Mouse (Mus musculus) liver, embryonic 11.5 days (tissue): Measurements from ENCODE around the gene Eif3f. TPM values are rescaled to one million over a fixed set of nuclear protein-coding genes. Genes with fewer than 3 reads are reported as not detected.

Experiments
- ATAC-seq: fragments of 200-750 bp; cut with Nextera tagmentation; replicated peaks from 2 replicates; pipeline ENCODE4 v1.8.0; 2017; ENCODE audit warnings: moderate number of reproducible peaks, mild to moderate bottlenecking, moderate TSS enrichment, moderate library complexity; ENCODE audit not compliant: low FRiP score
- DNase-seq: peaks from one replicate; pipeline ENCODE4 v3.0.0-alpha.2; 2017; ENCODE audit warnings: low spot score
- H3K27ac ChIP-seq: fragments of 300-500 bp; sonication (generic); 2 replicates; pipeline ENCODE4 v1.5.1; 2014; ENCODE audit warnings: mild to moderate bottlenecking, low read depth, low read length, control low read depth
- H3K27me3 ChIP-seq: fragments of 300-500 bp; sonication (generic); replicated peaks from 2 replicates; pipeline ENCODE4 v1.6.1; 2014; ENCODE audit warnings: low read length, mixed read lengths; ENCODE audit not compliant: control insufficient read depth, insufficient read depth
- H3K36me3 ChIP-seq: fragments of 300-500 bp; sonication (generic); 2 replicates; pipeline ENCODE4 v1.6.1; 2014; ENCODE audit warnings: mild to moderate bottlenecking, low read length, moderate library complexity, mixed read lengths; ENCODE audit not compliant: control insufficient read depth, insufficient read depth
- H3K4me1 ChIP-seq: fragments of 300-500 bp; sonication (generic); replicated peaks from 2 replicates; pipeline ENCODE4 v1.6.1; 2014; ENCODE audit warnings: low read length, mixed read lengths; ENCODE audit not compliant: control insufficient read depth, insufficient read depth
- H3K4me2 ChIP-seq: fragments of 300-500 bp; sonication (generic); 2 replicates; pipeline ENCODE4 v1.6.1; 2014; ENCODE audit warnings: mild to moderate bottlenecking, control low read depth, moderate library complexity
- H3K4me3 ChIP-seq: fragments of 300-500 bp; sonication (generic); 2 replicates; pipeline ENCODE4 v1.5.1; 2014; ENCODE audit warnings: low read depth, low read length, control low read depth
- H3K9ac ChIP-seq: fragments of 300-500 bp; sonication (generic); 2 replicates; pipeline ENCODE4 v1.6.1; 2014; ENCODE audit warnings: low read depth, low read length, control low read depth
- H3K9me3 ChIP-seq: fragments of 300-500 bp; sonication (generic); 2 replicates; pipeline ENCODE4 v1.6.1; 2016; ENCODE audit warnings: low read length, inconsistent platforms, mixed read lengths; ENCODE audit not compliant: control insufficient read depth
- WGBS: fragments of 180-500 bp; shearing (Covaris S2); extraction: QIAGEN DNeasy Blood & Tissue Kit; methylation state at CpG from one replicate; pipeline ENCODE4 v1.1.7; 2014; 5-methylcytosine and 5-hydroxymethylcytosine counted together
- polyA plus RNA-seq: library from polyadenylated mRNA; unstranded; fragments of >200 nt; fragmentation: Nextera tagmentation; extraction: Ambion mirVana; gene quantifications from 2 replicates; pipeline ENCODE4 v1.2.1, GENCODE M21; 2014

The Eif3f gene
- 82.8 and 87.8 TPM in 2 replicates for polyA plus RNA-seq

DNA sequence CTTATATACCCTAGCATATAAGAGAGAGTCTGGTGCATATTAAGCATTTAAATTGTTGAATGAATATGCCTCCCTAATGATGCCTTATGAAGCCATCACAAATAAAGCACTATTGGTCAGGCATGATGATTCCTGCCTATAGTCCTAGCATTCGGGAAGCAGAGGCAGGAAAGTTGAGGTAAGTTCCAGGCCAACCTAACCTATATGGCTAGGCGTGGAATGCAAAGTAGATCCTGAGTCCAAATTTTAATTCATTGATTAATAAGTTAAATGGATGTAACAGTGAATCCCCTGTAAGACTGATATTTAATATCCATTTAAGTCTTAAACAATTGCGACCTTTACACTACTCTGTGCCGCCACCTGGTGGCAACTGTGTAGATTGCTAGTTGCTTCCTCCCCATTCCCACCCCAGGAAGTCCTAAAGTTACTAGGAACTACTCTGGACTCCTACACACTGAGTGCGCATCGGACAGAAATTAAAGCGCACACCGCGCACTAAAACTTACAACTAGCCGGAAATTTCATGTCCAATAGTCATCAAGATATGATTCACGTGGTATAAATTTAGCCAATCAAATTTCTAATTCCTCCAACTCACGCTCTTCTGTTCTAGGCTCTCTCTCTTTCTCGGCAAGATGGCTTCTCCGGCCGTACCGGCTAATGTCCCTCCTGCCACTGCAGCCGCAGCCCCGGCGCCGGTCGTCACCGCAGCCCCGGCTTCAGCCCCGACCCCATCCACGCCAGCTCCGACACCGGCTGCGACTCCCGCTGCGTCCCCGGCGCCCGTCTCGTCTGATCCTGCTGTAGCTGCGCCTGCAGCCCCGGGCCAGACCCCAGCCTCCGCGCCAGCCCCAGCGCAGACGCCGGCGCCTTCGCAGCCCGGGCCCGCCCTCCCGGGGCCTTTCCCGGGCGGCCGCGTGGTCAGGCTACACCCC, at the start of gene Eif3f:
Gene Eif3f, plus strand, starts transcription at position 624 of the 938 bp plus-strand sequence.
- H3K9me3 ChIP-seq: no peaks in the 10 kb centered on the region
- H3K4me2 ChIP-seq: peak within 1 kb of the TSS; percentile 71
- peak within 1 kb of the TSS; percentile 52; the same call in 1 of the 2 replicates for H3K27ac ChIP-seq
- H3K4me3 ChIP-seq: peak within 1 kb of the TSS; percentile 86
- WGBS: 3% methylated on average over 50 of the region's 50 CpGs
- H3K27me3 ChIP-seq: no peaks in the 10 kb centered on the region
- peak; percentile 95 for ATAC-seq
- peak within 1 kb of the TSS; percentile 90 for H3K9ac ChIP-seq
- peak; percentile 78 for DNase-seq
- peaks cover 7% of the 10 kb centered on the region for H3K4me1 ChIP-seq
- H3K36me3 ChIP-seq: peaks cover 22% of the 10 kb centered on the region

DNA sequence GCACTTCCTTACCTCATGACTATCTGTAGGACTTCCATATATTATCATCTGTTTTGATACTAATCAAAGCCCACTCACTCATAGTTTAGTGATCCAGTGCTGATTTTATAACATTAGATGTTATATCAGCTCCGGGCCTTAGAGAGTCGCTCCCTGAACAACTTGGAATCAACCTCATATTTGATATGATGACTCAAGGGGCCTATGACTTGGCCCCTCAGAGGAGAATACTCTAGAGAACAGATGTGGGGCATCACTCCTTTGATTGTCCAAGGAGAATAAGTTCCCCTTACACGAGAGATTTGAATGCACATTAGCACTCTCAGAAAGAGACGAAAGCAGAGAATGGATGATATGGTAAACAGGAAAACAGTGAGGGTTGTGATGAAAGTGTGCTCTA, 49.3 kb upstream of the Eif3f start, which contains the start of gene Olfr518:
Gene Olfr518, minus strand, starts transcription at position 101 of the 400 bp plus-strand sequence.
- no peaks in the 10 kb centered on the region for H3K9me3 ChIP-seq
- DNase-seq (no peak), ATAC-seq (no peak)
- no peak within 1 kb of the TSS for H3K27ac ChIP-seq
- no peak within 1 kb of the TSS for H3K4me3 ChIP-seq
- no peak within 1 kb of the TSS for H3K4me2 ChIP-seq
- no peaks in the 10 kb centered on the region for H3K27me3 ChIP-seq
- H3K36me3 ChIP-seq: no peaks in the 10 kb centered on the region
- 76% methylated on average over 4 of the region's 4 CpGs for WGBS
- H3K4me1 ChIP-seq: no peaks in the 10 kb centered on the region
- no peak within 1 kb of the TSS for H3K9ac ChIP-seq

- no peak for DNase-seq
- Histone ChIP-seq H3K4me1 (no peaks in the 10 kb centered on the region), H3K27ac (no peak within 1 kb of the TSS), H3K27me3 (no peaks in the 10 kb centered on the region), H3K4me2 (no peak within 1 kb of the TSS), H3K4me3 (no peak within 1 kb of the TSS), H3K9me3 (no peaks in the 10 kb centered on the region), H3K36me3 (no peaks in the 10 kb centered on the region), H3K9ac (no peak within 1 kb of the TSS)
- WGBS: 86% methylated on average over 5 of the region's 5 CpGs
- no peak for ATAC-seq
Measured at GRCm38 (mm10) chr7:108894320-108894719, 39.9 kb upstream of the Eif3f start, which contains the start of gene Olfr519. TSS of gene Olfr519 (minus strand) at chr7:108894420.

GRCm38 (mm10) chr7:108903969-108904368, 30.2 kb upstream of the Eif3f start:
- Histone ChIP-seq H3K27me3 (no peaks in the 10 kb centered on the region), H3K27ac (no peak overlapping the region), H3K4me3 (no peak overlapping the region), H3K9me3 (no peaks in the 10 kb centered on the region), H3K36me3 (no peaks in the 10 kb centered on the region), H3K4me1 (no peaks in the 10 kb centered on the region), H3K9ac (no peak overlapping the region), H3K4me2 (no peak overlapping the region)
- DNase-seq (no peak), ATAC-seq (no peak)
- 71% methylated on average over 2 of the region's 2 CpGs for WGBS

DNA sequence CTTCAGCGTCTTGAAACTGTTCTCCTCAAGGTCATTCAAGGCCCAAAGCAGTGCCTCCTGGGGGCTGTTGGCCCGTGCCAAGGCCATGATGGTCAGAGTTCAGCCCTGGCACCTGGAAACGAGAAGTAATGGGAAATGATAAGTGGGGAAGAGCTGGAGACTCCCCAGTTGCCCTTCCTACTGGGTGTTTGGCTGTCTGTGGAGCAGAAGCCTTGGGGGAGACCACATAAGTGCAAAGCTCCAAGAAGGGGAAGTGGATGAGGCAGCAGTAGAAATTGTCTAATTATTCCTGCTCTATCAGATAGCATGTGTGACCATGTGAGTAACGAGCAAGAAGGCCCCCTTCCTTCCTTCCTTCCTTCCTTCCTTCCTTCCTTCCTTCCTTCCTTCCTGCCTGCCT, 7.2 kb upstream of the Eif3f start:
- Histone ChIP-seq H3K9ac (no peak overlapping the region), H3K9me3 (no peaks in the 10 kb centered on the region), H3K4me1 (no peaks in the 10 kb centered on the region), H3K4me2 (no peak overlapping the region), H3K27me3 (no peaks in the 10 kb centered on the region), H3K4me3 (no peak overlapping the region), H3K27ac (no peak overlapping the region), H3K36me3 (no peaks in the 10 kb centered on the region)
- no peak for ATAC-seq
- WGBS: 44% methylated on average over 4 of the region's 4 CpGs
- no peak for DNase-seq

DNA sequence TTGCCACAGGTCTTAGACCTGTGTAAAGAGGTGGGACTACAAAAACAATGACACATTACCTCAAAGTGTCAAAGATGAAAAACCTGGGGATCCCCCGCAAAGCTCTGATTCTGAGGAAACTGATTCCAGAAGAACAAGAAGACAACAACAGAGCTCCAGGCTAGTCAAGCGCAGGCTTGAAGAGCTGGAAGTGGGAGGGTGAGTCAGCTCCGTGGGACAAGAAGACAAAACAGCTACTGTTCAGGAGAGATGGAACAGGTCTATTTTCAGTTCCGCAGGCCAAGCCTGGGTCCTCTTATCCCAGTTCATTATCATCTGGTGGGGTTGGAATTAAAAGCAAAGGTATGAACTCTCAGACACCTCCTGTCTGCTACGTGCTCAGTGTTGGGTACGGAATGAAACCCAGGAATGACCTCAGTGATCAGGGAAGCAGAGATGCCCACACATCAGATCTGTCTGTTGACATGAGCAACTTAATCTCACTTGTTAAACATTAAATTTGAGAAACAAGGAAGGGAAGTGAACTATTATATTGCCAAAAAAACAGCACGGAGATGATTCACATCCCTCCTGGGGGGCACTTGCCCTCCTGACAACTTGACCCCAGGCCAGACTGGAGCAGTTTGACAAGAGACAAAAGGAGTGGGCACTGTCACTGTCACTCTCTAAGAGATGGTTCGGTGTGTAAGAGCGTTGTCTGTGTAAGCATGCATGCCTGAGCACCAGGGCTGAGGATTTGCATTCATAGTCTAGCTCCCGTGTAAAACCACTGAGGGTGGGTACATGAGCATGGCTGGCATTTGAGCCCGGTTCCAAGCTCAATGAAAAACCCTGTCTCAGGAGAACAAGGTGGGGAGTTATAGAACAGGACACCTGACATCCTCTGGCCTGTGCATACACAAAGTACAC, 5.7 kb upstream of the Eif3f start:
- H3K9me3 ChIP-seq: no peaks in the 10 kb centered on the region
- H3K9ac ChIP-seq: no peak overlapping the region
- H3K4me3 ChIP-seq: no peak overlapping the region
- DNase-seq (no peak), ATAC-seq (no peak)
- H3K4me2 ChIP-seq: no peak overlapping the region
- no peak overlapping the region for H3K27ac ChIP-seq
- no peaks in the 10 kb centered on the region for H3K4me1 ChIP-seq
- H3K36me3 ChIP-seq: no peaks in the 10 kb centered on the region
- no peaks in the 10 kb centered on the region for H3K27me3 ChIP-seq
- WGBS: 82% methylated on average over 11 of the region's 11 CpGs

- Histone ChIP-seq H3K27me3 (no peaks in the 10 kb centered on the region), H3K9ac (no peak within 1 kb of the TSS), H3K36me3 (no peaks in the 10 kb centered on the region), H3K4me1 (no peaks in the 10 kb centered on the region), H3K4me3 (no peak within 1 kb of the TSS), H3K27ac (no peak within 1 kb of the TSS), H3K9me3 (no peaks in the 10 kb centered on the region), H3K4me2 (no peak within 1 kb of the TSS)
- ATAC-seq (no peak), DNase-seq (no peak)
- 60% methylated on average over 6 of the region's 6 CpGs for WGBS
Measured at GRCm38 (mm10) chr7:108929726-108930393, 4.4 kb upstream of the Eif3f start, which contains the start of gene Nlrp10. TSS of gene Nlrp10 (minus strand) at chr7:108930178.

DNA sequence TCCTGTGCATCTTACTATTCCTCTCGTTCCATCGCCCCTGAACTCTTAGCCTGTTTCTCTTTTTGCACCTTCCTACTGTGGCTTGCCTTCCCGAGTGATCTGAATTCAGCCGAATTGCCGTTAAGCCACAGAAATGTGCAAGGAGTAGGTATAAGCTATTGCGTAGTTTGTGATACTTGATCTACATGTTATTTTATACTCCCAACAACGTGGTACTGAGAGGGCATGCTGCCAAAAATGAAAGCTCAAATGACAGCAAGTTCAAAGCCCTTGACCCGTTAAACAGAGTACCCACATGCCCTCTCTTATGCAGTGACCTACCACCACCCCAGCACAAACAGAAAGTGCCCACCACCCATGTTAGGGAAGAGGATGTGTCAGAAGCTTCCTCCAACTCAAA, 619 bp downstream of the Eif3f start:
- peaks cover 24% of the 10 kb centered on the region for H3K36me3 ChIP-seq
- ATAC-seq (no peak), DNase-seq (no peak)
- H3K4me3 ChIP-seq: peak overlapping the region; percentile 86
- no peak overlapping the region for H3K27ac ChIP-seq
- peak overlapping the region; percentile 90 for H3K9ac ChIP-seq
- peaks cover 7% of the 10 kb centered on the region for H3K4me1 ChIP-seq
- no peaks in the 10 kb centered on the region for H3K27me3 ChIP-seq
- 4% methylated on average over 8 of the region's 8 CpGs for WGBS
- H3K4me2 ChIP-seq: peak overlapping the region; percentile 71
- no peaks in the 10 kb centered on the region for H3K9me3 ChIP-seq
